Mouse (Mus musculus) liver, embryonic 14.5 days (tissue): ENCODE measurements around the gene Sh3d21. TPM values are rescaled to one million over a fixed set of nuclear protein-coding genes. Genes with fewer than 3 reads are reported as not detected.

Experiments used
- ATAC-seq: fragments of 200-750 bp; cut with Nextera tagmentation; 2 replicates; pipeline ENCODE4 v1.8.0; 2017; ENCODE audit warnings: moderate number of reproducible peaks, mild to moderate bottlenecking, moderate library complexity; ENCODE audit not compliant: insufficient read depth
- DNase-seq, 3 experiments: peaks; one replicate each; pipeline ENCODE4 v3.0.0-alpha.2; 2012 to 2013; ENCODE audit warnings: low read depth in 3 of 3, low spot score in 3 of 3
- H3K27ac ChIP-seq: fragments of 300-500 bp; sonication (generic); 2 replicates; pipeline ENCODE4 v1.5.1; 2014; ENCODE audit warnings: moderate library complexity, mild to moderate bottlenecking, control low read depth, inconsistent platforms
- H3K27me3 ChIP-seq: fragments of 300-500 bp; sonication (generic); 2 replicates; pipeline ENCODE4 v1.6.1; 2014; ENCODE audit warnings: mild to moderate bottlenecking, low read length, moderate library complexity; ENCODE audit not compliant: control insufficient read depth, insufficient read depth
- H3K36me3 ChIP-seq: fragments of 300-500 bp; sonication (generic); replicated peaks from 2 replicates; pipeline ENCODE4 v1.6.1; 2014; ENCODE audit warnings: low read depth; ENCODE audit not compliant: control insufficient read depth, insufficient read depth
- H3K4me1 ChIP-seq, 2 experiments: fragments of 200-500 bp in 1 of 2; fragments of 300-500 bp in 1 of 2; sonication (generic) in 1 of 2; replicated peaks; 2 replicates each; pipeline ENCODE4 v1.6.1; 2012 to 2014; ENCODE audit warnings: antibody characterized with exemption in 1 of 2, inconsistent platforms in 1 of 2, low read length in 1 of 2; ENCODE audit not compliant: control insufficient read depth in 2 of 2, insufficient read depth in 2 of 2
- H3K4me2 ChIP-seq: fragments of 300-500 bp; sonication (generic); 2 replicates; pipeline ENCODE4 v1.6.1; 2014; ENCODE audit warnings: low read depth, mild to moderate bottlenecking, control low read depth, moderate library complexity
- H3K4me3 ChIP-seq, 2 experiments: fragments of 200-500 bp in 1 of 2; fragments of 300-500 bp in 1 of 2; sonication (generic) in 1 of 2; 2 replicates each; pipeline ENCODE4 v1.5.1; 2012 to 2014; ENCODE audit warnings: low read depth in 2 of 2, low read length in 2 of 2, mild to moderate bottlenecking in 2 of 2, control low read depth in 1 of 2, inconsistent platforms in 1 of 2, moderate library complexity in 1 of 2; ENCODE audit not compliant: insufficient read depth in 1 of 2
- H3K9ac ChIP-seq: fragments of 300-500 bp; sonication (generic); replicated peaks from 2 replicates; pipeline ENCODE4 v1.6.1; 2014; ENCODE audit warnings: mild to moderate bottlenecking, control low read depth, moderate library complexity
- H3K9me3 ChIP-seq: fragments of 300-500 bp; sonication (generic); 2 replicates; pipeline ENCODE4 v1.6.1; 2016; ENCODE audit warnings: low read length, mixed read lengths; ENCODE audit not compliant: control insufficient read depth
- CTCF ChIP-seq: IDR thresholded peaks from 2 replicates; pipeline ENCODE4 v1.5.1; 2016; ENCODE audit warnings: antibody characterized with exemption, low read depth, control low read depth
- EP300 ChIP-seq: IDR thresholded peaks from 2 replicates; pipeline ENCODE4 v1.6.1; 2016; ENCODE audit warnings: antibody characterized with exemption, low read depth
- WGBS: fragments of 180-500 bp; shearing (Covaris S2); extraction: QIAGEN DNeasy Blood & Tissue Kit; methylation state at CpG from one replicate; pipeline ENCODE4 v1.1.7; 2014; ENCODE audit not compliant: insufficient replicate concordance; 5-methylcytosine and 5-hydroxymethylcytosine counted together
- polyA plus RNA-seq, 2 experiments: library from polyadenylated mRNA; depleted of rRNA in 1 of 2; stranded (reverse) in 1 of 2; unstranded in 1 of 2; fragments of >200 nt; fragmentation: Nextera tagmentation in 1 of 2; extraction: Ambion mirVana in 1 of 2; gene quantifications; 2 replicates each; pipeline versions ENCODE4 v1.2.1 to v1.2.3; 2012 to 2014

Gene Sh3d21
- polyA plus RNA-seq, 2 experiments, result 0.46 to 0.93 TPM

- Histone ChIP-seq H3K4me2 (no peak overlapping the region), H3K4me3 (no peak overlapping the region), H3K27ac (no peak overlapping the region), H3K4me1 (peaks cover 0 to 16% of the 10 kb centered on the region in 2 experiments; a peak in 2 of 4 replicates), H3K9me3 (no peaks in the 10 kb centered on the region), H3K9ac (no peak overlapping the region), H3K27me3 (peaks cover 23% of the 10 kb centered on the region), H3K36me3 (no peaks in the 10 kb centered on the region)
- no peak for DNase-seq
- no peak for ATAC-seq
- TF ChIP-seq EP300 (no peak), CTCF (no peak)
- 31% methylated on average over 14 of the region's 14 CpGs for WGBS
Measured at GRCm38 (mm10) chr4:126152864-126153263, 10.4 kb downstream of the Sh3d21 start.

DNA sequence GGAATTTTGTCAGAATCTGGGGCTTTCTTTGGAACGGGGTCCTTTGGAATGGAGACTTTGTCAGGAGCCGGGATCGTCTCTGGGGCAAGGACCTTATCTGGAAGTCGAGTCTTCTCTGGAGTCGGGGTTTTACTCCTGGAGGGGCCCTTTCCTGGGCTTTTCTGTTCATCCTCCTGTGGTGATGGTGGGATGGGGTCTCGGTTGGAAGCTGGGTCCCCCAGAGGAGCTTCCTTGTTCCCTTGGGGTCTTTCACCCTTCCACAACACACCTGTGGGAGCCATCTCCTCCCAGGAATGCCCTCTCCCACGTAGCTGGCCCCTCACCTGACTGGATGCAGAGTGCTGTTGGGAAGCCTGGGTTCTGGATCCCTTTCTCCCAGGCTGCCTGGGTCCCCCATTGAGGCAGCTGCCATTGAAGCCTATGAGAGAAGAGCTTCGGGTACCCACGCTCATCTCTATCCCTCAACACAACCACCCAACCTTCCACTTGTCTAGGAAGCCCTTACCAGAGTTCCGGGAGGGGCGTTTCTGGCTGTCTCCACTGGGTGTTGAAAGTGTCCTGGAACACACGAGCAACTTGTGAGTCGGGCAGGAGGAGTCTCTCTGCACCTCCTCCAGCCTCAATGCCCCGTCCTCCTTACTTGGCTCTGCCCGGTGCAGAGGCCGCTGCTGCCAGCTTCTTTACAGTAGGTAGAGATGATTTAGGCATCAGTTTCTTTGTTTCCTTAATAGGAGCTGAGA lies 11.4 kb downstream of the Sh3d21 start:
- Histone ChIP-seq H3K9me3 (no peaks in the 10 kb centered on the region), H3K9ac (no peak overlapping the region), H3K4me1 (peaks cover 0 to 21% of the 10 kb centered on the region in 2 experiments; a peak in 2 of 4 replicates), H3K4me2 (no peak overlapping the region), H3K36me3 (no peaks in the 10 kb centered on the region), H3K4me3 (no peak overlapping the region), H3K27ac (no peak overlapping the region), H3K27me3 (peaks cover 31% of the 10 kb centered on the region)
- 70% methylated on average over 16 of the region's 16 CpGs for WGBS
- TF ChIP-seq CTCF, result no peak
- TF ChIP-seq EP300, result no peak
- no peak for ATAC-seq
- no peak for DNase-seq

DNA sequence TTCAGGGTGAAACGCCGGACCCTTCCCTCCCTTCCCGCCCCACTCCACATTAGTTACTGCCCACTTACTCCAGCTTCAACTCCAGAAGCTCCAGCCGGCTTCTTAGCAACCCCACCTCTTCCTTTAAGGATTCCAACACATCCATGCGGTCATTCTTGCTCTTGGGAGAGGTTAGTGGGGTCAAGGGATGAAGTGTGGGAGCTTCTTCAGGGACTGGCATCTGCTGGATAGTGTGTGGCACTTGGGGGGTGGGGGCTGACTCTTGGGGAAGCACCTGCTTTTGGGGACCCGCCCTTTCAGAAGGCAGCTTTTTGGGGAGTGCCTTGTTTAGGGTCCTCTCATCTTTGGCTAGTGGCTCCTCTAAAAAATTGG lies 12.4 kb downstream of the Sh3d21 start:
- H3K4me1 ChIP-seq, result peaks cover 0 to 21% of the 10 kb centered on the region in 2 experiments; a peak in 2 of 4 replicates
- 56% methylated on average over 6 of the region's 6 CpGs for WGBS
- no peaks in the 10 kb centered on the region for H3K36me3 ChIP-seq
- no peak overlapping the region for H3K4me2 ChIP-seq
- H3K27ac ChIP-seq, result no peak overlapping the region
- DNase-seq (no peak), ATAC-seq (no peak)
- H3K9me3 ChIP-seq, result no peaks in the 10 kb centered on the region
- H3K4me3 ChIP-seq, result no peak overlapping the region
- no peak overlapping the region for H3K9ac ChIP-seq
- H3K27me3 ChIP-seq, result peaks cover 31% of the 10 kb centered on the region
- TF ChIP-seq EP300 (no peak), CTCF (no peak)

DNA sequence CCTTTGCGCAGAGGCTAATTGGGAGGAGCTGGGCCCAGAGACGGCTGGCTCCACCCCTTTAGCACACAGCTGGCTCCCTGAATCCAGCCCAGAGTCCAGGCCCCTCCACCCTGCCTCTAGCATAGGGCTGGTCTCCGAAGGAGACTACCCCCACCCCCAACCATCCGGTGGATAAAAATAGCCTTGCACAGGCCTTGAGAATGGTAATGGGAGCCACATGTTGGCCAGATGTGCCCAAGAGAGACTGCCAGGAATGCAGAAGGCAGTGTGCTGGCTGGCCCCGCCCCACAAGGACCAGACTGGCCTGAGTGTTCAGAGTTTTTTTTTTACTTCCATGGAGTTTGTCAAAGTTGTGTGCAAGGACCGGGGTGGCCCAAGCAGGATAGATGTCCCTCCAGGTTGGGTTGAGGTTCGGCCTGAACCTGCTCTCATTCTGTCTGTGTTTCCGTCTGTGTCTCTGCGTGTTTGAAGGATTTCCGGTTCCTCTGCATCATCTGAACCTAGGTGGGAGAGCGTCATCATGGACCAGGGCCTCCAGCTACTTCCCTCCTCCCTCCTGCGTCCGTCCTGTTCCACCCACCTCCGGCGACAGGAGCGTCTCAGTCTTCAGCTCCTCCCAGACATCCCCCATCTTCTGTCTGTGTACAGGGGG lies 12.9 kb downstream of the Sh3d21 start:
- TF ChIP-seq EP300 (no peak), CTCF (no peak)
- no peaks in the 10 kb centered on the region for H3K9me3 ChIP-seq
- no peaks in the 10 kb centered on the region for H3K36me3 ChIP-seq
- H3K27me3 ChIP-seq, result peaks cover 31% of the 10 kb centered on the region
- peak; percentile 16 for ATAC-seq
- no peak overlapping the region; the same call in 1 of the 2 replicates for H3K4me2 ChIP-seq
- no peak overlapping the region for H3K27ac ChIP-seq
- H3K4me1 ChIP-seq, result peaks cover 0 to 16% of the 10 kb centered on the region in 2 experiments; a peak in 2 of 4 replicates
- 37% methylated on average over 16 of the region's 16 CpGs for WGBS
- H3K4me3 ChIP-seq, result no peak overlapping the region
- H3K9ac ChIP-seq, result no peak overlapping the region
- DNase-seq, result no peak

GRCm38 (mm10) chr4:126149798-126150197 lies 13.5 kb downstream of the Sh3d21 start:
- Histone ChIP-seq H3K4me1 (peaks cover 0 to 12% of the 10 kb centered on the region in 2 experiments; a peak in 2 of 4 replicates), H3K4me2 (peak overlapping the region; percentile 57; the same call in 1 of the 2 replicates), H3K9me3 (no peaks in the 10 kb centered on the region), H3K27ac (no peak overlapping the region), H3K4me3 (0 out of 4 replicates have a peak overlapping the region, but pooled peaks of 1 of the 2 experiments have one; percentile 44), H3K27me3 (peaks cover 31% of the 10 kb centered on the region), H3K9ac (no peak overlapping the region), H3K36me3 (no peaks in the 10 kb centered on the region)
- 67% methylated on average over 10 of the region's 10 CpGs for WGBS
- DNase-seq, result no peak
- ATAC-seq, result no peak
- TF ChIP-seq EP300 (no peak), CTCF (no peak)
